Mouse (Mus musculus) ES-Bruce4 (cell line): ENCODE measurements around the gene Srp72.

Experiments
- CTCF ChIP-seq: IDR thresholded peaks from one replicate; pipeline ENCODE4 v1.8.1; 2011; ENCODE audit warnings: low read depth, low read length
- EP300 ChIP-seq: IDR thresholded peaks from 2 replicates; pipeline ENCODE4 v1.6.1; 2011; ENCODE audit warnings: low read depth, low read length; ENCODE audit not compliant: insufficient read depth
- POLR2A ChIP-seq: IDR thresholded peaks from one replicate; pipeline ENCODE4 v1.8.1; 2011; ENCODE audit warnings: low read length; ENCODE audit not compliant: insufficient read depth

GRCm38 (mm10) chr5:76953794-76954193 lies 20.7 kb upstream of the Srp72 start:
- TF ChIP-seq CTCF (no peak), POLR2A (no peak), EP300 (no peak)
